ENCODE assay signal across 8 mouse cellular contexts in the genomic region with DNA sequence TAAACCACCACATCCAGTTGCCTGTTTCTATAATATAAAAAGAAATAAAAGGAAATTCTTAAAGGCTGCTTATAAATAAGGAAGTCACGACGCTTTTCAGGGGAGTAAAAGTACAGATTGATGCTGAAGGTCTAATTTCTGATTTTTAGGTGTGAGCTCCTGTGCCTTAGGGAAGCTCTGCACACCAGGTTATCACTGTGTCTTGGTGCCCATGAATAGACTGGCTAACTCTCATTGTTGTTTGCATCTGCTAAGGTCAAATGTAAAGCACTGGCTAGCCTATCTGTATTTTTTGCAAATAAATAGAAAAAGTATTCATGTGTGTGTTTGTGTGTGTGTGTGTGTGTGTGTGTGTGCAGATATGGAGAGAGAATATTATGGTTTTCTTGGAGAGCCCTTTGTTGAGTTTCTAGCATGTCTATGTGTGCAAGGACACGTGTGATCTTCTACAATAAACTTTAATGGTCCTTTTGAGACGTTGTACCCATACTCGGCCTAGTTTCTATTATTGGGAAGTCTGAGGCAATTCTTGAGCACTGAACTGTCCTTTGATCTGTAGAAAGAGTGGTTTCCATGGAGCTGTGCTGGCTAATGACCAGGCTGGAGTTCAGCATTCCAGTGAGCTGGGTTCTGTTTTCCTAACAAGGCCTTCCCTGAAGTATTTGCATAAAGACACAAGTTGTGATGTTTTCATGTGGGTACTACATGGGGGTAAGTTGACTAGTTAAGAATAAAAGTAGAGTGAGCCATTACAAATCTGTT.
DNase-seq lines count a peak whose midpoint lies in the region; ATAC-seq lines count a peak whose summit lies in the region.

No protein-coding gene starts in this region.

- H3K27ac ChIP-seq in kidney, embryonic 15.5 days = no peak overlapping the region
- peak overlapping the region; percentile 56; the same call in 1 of the 2 replicates for H3K27ac ChIP-seq in forebrain, embryonic 12.5 days
- H3K27ac ChIP-seq in midbrain, embryonic 12.5 days (replicated peaks) = 0 out of 2 replicates have a peak overlapping the region, but pooled peaks have one; percentile 5

- no peaks in the 10 kb centered on the region for H3K36me3 ChIP-seq in kidney, embryonic 15.5 days
- H3K36me3 ChIP-seq in forebrain, embryonic 12.5 days (replicated peaks) = no peaks in the 10 kb centered on the region
- no peaks in the 10 kb centered on the region for H3K36me3 ChIP-seq in midbrain, embryonic 12.5 days

- no peak overlapping the region for H3K4me3 ChIP-seq in kidney, embryonic 15.5 days (replicated peaks)
- H3K4me3 ChIP-seq in forebrain, embryonic 12.5 days (replicated peaks) = no peak overlapping the region
- H3K4me3 ChIP-seq in midbrain, embryonic 12.5 days = no peak overlapping the region

- H3K9me3 ChIP-seq in kidney, embryonic 15.5 days (replicated peaks) = no peaks in the 10 kb centered on the region
- no peaks in the 10 kb centered on the region for H3K9me3 ChIP-seq in forebrain, embryonic 12.5 days
- H3K9me3 ChIP-seq in midbrain, embryonic 12.5 days = no peaks in the 10 kb centered on the region

- H3K4me2 ChIP-seq in kidney, embryonic 15.5 days = no peak overlapping the region
- no peak overlapping the region for H3K4me2 ChIP-seq in forebrain, embryonic 12.5 days
- H3K4me2 ChIP-seq in midbrain, embryonic 12.5 days (replicated peaks) = no peak overlapping the region

- no peak overlapping the region for H3K9ac ChIP-seq in kidney, embryonic 15.5 days
- no peak overlapping the region for H3K9ac ChIP-seq in forebrain, embryonic 12.5 days
- no peak overlapping the region for H3K9ac ChIP-seq in midbrain, embryonic 12.5 days (replicated peaks)

- WGBS in kidney, embryonic 15.5 days = 59% methylated on average over 5 of the region's 5 CpGs
- WGBS in forebrain, embryonic 12.5 days = 30% methylated on average over 5 of the region's 5 CpGs
- WGBS in midbrain, embryonic 12.5 days = 38% methylated on average over 5 of the region's 5 CpGs

- H3K4me1 ChIP-seq in kidney, embryonic 15.5 days = peaks cover 6% of the 10 kb centered on the region
- H3K4me1 ChIP-seq in forebrain, embryonic 12.5 days = peaks cover 19% of the 10 kb centered on the region
- H3K4me1 ChIP-seq in midbrain, embryonic 12.5 days = 0 out of 2 replicates have a peak, but pooled peaks cover 2% of the 10 kb centered on the region

- ATAC-seq in kidney, embryonic 15.5 days (replicated peaks; ENCODE audit: low FRiP score) = no peak
- peak; percentile 90 for ATAC-seq in forebrain, embryonic 12.5 days (ENCODE audit: low FRiP score)
- ATAC-seq in midbrain, embryonic 12.5 days (ENCODE audit: low FRiP score, low read depth) = peak; percentile 79
- no peak for ATAC-seq in activated CD4-positive, CD25-positive, alpha-beta regulatory T cell, adult 4 months
- ATAC-seq in erythroid progenitor cell, adult 5-6 weeks (replicated peaks; ENCODE audit: low FRiP score, poor library complexity, severe bottlenecking) = no peak

- peak; percentile 53 for DNase-seq in kidney, adult 18-20 months
- DNase-seq in kidney, postnatal 36 days = peak; percentile 76 to 78
- DNase-seq in natural killer cell, adult 2 months (ENCODE audit: low spot score in 2 of 2) = no peak

- H3K27me3 ChIP-seq in kidney, embryonic 15.5 days = no peaks in the 10 kb centered on the region
- no peaks in the 10 kb centered on the region for H3K27me3 ChIP-seq in forebrain, embryonic 12.5 days
- H3K27me3 ChIP-seq in midbrain, embryonic 12.5 days = no peaks in the 10 kb centered on the region

Comparison
In these comparisons a context has a peak if more than half of its experiments do, and no peak if none do; other contexts are left out.
1. DNase-seq: peak in kidney, adult 18-20 months (single experiment) and kidney, postnatal 36 days (2 of 2); none in natural killer cell, adult 2 months (0 of 2).
2. ATAC-seq: peak in forebrain, embryonic 12.5 days (single experiment) and midbrain, embryonic 12.5 days (single experiment); none in kidney, embryonic 15.5 days (single experiment), activated CD4-positive, CD25-positive, alpha-beta regulatory T cell, adult 4 months (single experiment) and erythroid progenitor cell, adult 5-6 weeks (single experiment).